Mouse (Mus musculus) thymus, adult 2 months (tissue): ENCODE data around the gene Akap10.

Experiments
- CTCF ChIP-seq: fragments of 200-500 bp; IDR thresholded peaks from 2 replicates; pipeline ENCODE4 v1.5.1; 2012; ENCODE audit warnings: mild to moderate bottlenecking, control low read depth, low read length, moderate library complexity, borderline replicate concordance; ENCODE audit not compliant: control insufficient read depth, poor library complexity, insufficient read depth; ENCODE audit errors: extremely low read depth
- POLR2A ChIP-seq: fragments of 200-500 bp; IDR thresholded peaks from 2 replicates; pipeline ENCODE4 v1.6.1; 2012; ENCODE audit warnings: mild to moderate bottlenecking, low read length, control low read depth, moderate library complexity; ENCODE audit not compliant: control insufficient read depth, poor library complexity, insufficient read depth; ENCODE audit errors: extremely low read depth

DNA sequence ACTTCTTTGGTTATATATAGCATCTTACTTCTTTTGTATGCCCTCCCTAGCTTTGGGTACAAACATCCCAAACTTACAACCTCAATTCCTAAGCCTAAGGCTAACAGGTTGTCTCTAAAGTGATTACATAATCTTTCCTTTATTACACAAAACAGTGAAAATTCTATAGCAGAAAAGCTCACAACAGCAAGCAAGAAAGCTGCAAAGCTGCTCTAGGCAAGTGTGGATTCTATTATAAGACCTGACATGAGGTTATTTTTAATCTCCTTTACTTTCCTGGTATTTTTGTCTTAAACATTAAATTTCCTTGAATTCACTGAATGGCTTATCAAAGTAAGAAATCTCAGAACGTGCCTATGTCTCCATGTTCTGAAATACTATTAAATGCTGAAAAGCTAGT, 6.7 kb downstream of the Akap10 start:
- TF ChIP-seq CTCF (no peak), POLR2A (no peak)
